Mouse (Mus musculus) embryonic stem cell, embryonic (primary cell): ENCODE results near the gene Uty.

Experiments
- CTCF ChIA-PET, 4 experiments: fragments of 300-600 bp in 2 of 4; fragments of 350-600 bp in 2 of 4; sonication (Branson Sonifier 250); formaldehyde crosslinking; loops; one replicate each; lab custom pipeline; 2022; ENCODE audit warnings: inconsistent platforms in 2 of 4; lab: Charles Lee
- POLR2A ChIA-PET, 4 experiments: fragments of 300-600 bp in 2 of 4; fragments of 350-600 bp in 2 of 4; sonication (Branson Sonifier 250); formaldehyde crosslinking; loops; one replicate each; lab custom pipeline; 2022; ENCODE audit warnings: antibody characterized with exemption in 4 of 4, inconsistent platforms in 1 of 4; lab: Charles Lee

The Uty gene

GRCm38 (mm10) chrY:1245426-1245863, at the start of gene Uty:
Gene Uty, minus strand, starts transcription at chrY:1245759.
- ChIA-PET CTCF (no interaction called here), POLR2A (interaction anchor here in 3 of 4 experiments (0.7 to 2.0 kb wide), 8 partner anchors 9 to 41 kb away, joined by 3 to 9 read pairs (median 4); partner anchors contain the start of gene Ddx3y (in 2 of the 3))

- ChIA-PET POLR2A (no interaction called here), CTCF (no interaction called here)
These were observed 48.1 kb upstream of the Uty start for GRCm38 (mm10) chrY:1293708-1294107.

GRCm38 (mm10) chrY:1286171-1286795, 40.7 kb upstream of the Uty start, which contains the start of gene Ddx3y:
Gene Ddx3y, minus strand, starts transcription at chrY:1286629.
- CTCF ChIA-PET: no interaction called here
- POLR2A ChIA-PET: interaction anchor here in 3 of 4 experiments (0.6 to 1.2 kb wide), 6 partner anchors 10 to 46 kb away, joined by 3 to 4 read pairs (median 3); partner anchors contain the start of gene Uty (in 2 of the 3)

- POLR2A ChIA-PET: interaction anchor here in 1 of 4 experiments (1.0 kb wide), 1 partner anchor 10 kb away, joined by 3 read pairs; no protein-coding TSS in a partner anchor
- CTCF ChIA-PET: no interaction called here
These were observed 40.2 kb upstream of the Uty start for GRCm38 (mm10) chrY:1285735-1286134.

- POLR2A ChIA-PET: interaction anchor here in 3 of 4 experiments (0.6 to 2.0 kb wide), 7 partner anchors 8 to 45 kb away, joined by 3 to 9 read pairs (median 4); partner anchors contain the start of gene Ddx3y (in 2 of the 3)
- CTCF ChIA-PET: no interaction called here
These were observed 558 bp upstream of the Uty start for GRCm38 (mm10) chrY:1246117-1246516.

GRCm38 (mm10) chrY:1244940-1245339, 619 bp downstream of the Uty start:
- ChIA-PET POLR2A (interaction anchor here in 3 of 4 experiments (0.6 to 1.6 kb wide), 6 partner anchors 8 to 42 kb away, joined by 3 to 9 read pairs (median 3); partner anchors contain the start of gene Ddx3y (in 1 of the 3)), CTCF (no interaction called here)

GRCm38 (mm10) chrY:1244421-1244820, 1.1 kb downstream of the Uty start:
- ChIA-PET CTCF (no interaction called here), POLR2A (interaction anchor here in 3 of 4 experiments (0.6 to 1.6 kb wide), 3 partner anchors 8 to 25 kb away, joined by 3 to 9 read pairs (median 3); no protein-coding TSS in a partner anchor)

GRCm38 (mm10) chrY:1220001-1220400, 25.6 kb downstream of the Uty start:
- ChIA-PET CTCF (interaction anchor here in 1 of 4 experiments (1.3 kb wide), 1 partner anchor 34 kb away, joined by 3 read pairs; no protein-coding TSS in a partner anchor), POLR2A (interaction anchor here in 2 of 4 experiments (1.2 to 1.3 kb wide), 3 partner anchors 17 to 113 kb away, joined by 3 read pairs; partner anchors contain the start of gene Uty (in 1 of the 2))

GRCm38 (mm10) chrY:1178476-1178875, 67.1 kb downstream of the Uty start:
- POLR2A ChIA-PET: no interaction called here
- CTCF ChIA-PET: no interaction called here

- CTCF ChIA-PET: interaction anchor here in 1 of 4 experiments (0.5 kb wide), 1 partner anchor 96 kb away, joined by 3 read pairs; no protein-coding TSS in a partner anchor
- POLR2A ChIA-PET: no interaction called here
These were observed 82.5 kb downstream of the Uty start for GRCm38 (mm10) chrY:1163054-1163453.

GRCm38 (mm10) chrY:1116153-1116552, 129.4 kb downstream of the Uty start:
- ChIA-PET CTCF (no interaction called here), POLR2A (no interaction called here)

GRCm38 (mm10) chrY:1114016-1114415, 131.5 kb downstream of the Uty start:
- CTCF ChIA-PET: no interaction called here

More at GRCm38 (mm10) chrY:1114016-1114415, 131.5 kb downstream of the Uty start:
- POLR2A ChIA-PET: no interaction called here
